Mouse (Mus musculus) cerebellum, adult 9-11 months (tissue): ENCODE measurements around the gene Fcer2a.

Source experiments
- DNase-seq: peaks from one replicate; pipeline ENCODE4 v3.0.0; 2022

Fcer2a gene

DNA sequence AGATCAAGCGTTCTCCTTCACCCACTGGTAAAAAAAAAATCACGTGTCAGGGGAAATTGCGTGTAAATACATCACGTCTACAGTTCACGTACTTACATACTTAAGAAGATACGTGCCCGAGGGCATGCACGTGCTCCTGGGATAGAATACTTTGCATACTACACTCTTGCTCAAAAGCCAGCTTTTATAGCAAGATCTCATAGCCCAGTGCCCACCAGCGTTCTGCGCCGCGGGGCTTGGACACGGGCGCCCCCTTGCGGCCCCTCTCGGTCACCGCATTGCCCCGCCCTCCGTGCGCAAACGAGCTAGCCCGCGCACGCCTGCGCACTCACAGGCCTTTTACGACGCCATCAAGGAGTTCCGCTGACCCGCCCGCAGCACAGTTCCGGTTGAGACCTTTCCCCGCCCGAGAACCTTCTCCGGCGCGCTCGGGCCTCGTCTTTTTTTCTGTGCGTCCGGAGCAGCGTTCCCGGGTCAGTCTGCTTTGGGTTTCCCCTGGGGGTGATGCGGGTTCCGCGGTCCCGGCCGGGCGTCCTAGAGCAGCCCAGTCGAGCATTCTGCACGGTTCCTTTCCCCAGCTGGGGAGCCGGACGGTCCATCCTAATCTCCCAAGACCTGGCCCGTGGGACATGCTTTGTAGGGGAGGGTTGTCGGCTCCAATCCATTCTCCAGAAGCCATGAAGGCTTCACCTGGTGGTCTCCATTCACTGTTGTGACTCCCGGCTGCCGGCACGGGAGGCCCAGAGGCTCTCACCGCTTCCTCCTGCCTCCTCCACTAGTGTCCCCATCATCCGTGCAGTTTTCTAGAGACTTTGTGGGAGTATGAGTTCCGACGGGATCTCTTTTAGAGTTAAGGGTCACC, 17.6 kb downstream of the Fcer2a start, which contains the start of gene Trappc5:
Trappc5 (plus strand) TSS at position 169 of the 862 bp plus-strand sequence.
- DNase-seq, result peak; percentile 95

DNA sequence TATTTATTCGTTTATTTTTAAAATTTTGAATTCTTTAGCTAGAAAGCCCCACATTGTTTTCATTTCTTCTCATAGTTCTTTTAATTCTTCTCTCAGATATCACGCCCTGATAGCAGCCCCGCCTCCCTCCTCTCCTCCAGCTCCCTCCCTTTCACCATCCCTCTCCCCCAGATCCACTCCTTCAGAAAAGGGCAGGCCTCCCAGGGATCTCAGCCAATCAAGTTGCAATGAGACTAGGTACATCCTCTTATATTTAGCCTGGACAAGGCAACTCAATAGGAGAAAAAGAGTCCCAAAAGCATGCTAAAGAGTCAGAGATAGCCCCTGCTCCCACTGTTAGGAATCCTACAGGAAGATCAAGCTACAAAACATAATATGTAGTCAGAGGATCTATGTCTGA, 19.3 kb downstream of the Fcer2a start:
- DNase-seq, result no peak

DNA sequence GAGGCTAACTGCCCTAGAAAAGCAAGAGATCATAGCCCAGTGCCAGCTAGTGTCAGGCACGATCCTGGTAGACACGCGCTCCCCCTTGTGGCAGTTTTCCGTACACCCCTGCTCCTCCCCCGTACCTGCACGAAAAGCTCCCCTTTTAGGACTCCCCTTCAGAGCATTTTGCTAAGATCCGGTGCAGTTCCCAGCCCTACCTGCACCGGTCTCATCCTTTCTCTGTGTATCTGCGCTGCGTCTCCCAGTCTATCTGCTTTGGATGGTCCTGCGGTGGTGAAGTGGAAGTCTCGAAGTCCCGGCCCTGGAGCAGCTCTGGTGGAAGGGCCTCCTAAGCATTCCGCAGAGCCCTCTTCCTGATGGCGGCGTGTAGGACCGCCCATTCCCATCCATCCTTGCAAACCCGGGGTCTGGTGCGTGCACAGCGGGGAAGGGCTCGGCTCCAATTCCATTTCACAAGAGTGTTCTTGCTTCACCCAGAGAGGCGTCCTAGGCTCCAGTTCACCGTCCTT, 21.9 kb downstream of the Fcer2a start, which contains the start of gene Fcor:
Fcor (minus strand) TSS at position 383 of the 512 bp plus-strand sequence.
- peak; percentile 91 for DNase-seq

DNA sequence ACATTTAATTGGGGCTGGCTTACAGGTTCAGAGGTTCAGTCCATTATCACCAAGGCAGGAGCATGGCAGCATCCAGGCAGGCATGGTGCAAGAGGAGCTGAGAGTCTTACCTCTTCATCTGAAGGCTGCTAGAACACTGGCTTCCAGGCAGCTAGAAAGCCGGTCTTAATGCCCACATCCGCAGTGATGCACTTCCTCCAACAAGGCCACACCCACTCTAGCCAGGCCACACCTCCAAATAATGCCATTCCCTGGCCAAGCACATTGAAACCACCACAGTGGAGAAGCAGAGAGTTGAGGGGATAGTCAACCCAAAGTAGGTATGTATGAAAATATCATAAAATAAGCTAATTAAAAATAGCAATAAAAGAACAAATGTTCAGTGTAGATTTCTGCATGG, 23.6 kb downstream of the Fcer2a start:
- no peak for DNase-seq

DNA sequence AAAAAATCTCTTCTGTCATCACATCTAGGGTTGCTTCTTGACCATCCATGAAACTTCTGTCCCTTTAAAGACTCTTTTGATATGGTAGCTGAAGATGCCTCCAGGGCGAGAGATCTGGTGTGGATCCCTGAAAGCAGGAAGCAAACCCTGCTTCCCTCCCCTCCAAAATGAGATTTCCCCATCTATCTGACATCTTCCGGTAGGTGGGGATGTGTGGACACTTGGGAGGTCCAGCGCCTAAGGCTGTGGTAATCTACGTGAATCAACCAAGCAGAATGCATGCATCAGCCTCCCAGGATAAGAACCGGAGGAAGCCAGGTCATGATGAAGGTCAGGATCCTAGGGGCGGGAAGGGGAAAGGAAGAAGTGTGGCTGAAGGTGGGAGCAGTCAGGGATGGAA, 28.5 kb downstream of the Fcer2a start, which contains the start of gene Mcemp1:
Mcemp1 (plus strand) TSS at position 248 of the 400 bp plus-strand sequence.
- DNase-seq, result no peak

DNA sequence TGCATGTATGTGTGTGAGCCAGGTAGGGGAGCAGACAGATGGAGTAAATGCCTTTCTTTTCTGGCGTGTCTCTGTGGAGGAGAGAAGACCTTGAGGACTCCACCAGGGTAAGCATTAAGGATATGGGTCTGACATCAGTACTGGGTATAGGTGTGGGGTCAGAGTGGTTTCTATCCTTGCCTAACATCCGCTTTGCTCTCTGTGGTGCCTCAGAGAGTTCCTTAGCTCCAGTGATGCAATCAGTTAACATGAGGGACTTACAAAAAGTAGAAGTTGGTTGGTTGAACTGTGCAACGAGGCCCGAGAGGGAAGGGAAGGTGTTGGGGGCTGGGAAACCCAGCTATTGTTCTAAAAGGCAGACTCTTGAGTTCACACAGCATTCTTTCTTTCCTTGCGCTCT, 29.6 kb downstream of the Fcer2a start:
- no peak for DNase-seq

DNA sequence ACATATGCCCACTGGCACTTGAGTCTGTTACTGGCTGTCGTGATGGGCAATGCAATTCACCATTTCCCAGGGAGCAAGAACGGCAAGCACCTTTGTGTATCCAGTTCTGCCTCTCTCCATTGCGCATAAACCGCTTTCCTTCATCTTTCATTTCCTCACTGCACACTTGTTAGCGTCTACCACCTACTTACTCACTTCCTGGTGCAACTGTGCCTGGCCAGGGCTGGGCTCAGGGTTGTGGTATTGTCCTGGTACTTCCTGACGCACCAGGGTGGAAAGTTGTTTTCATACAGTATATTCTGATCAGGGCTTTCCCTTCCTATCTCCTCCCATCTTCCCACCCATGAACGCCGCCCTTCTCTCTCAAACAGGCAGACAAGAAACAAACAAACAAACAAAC, 33.1 kb downstream of the Fcer2a start:
- DNase-seq, result no peak

DNA sequence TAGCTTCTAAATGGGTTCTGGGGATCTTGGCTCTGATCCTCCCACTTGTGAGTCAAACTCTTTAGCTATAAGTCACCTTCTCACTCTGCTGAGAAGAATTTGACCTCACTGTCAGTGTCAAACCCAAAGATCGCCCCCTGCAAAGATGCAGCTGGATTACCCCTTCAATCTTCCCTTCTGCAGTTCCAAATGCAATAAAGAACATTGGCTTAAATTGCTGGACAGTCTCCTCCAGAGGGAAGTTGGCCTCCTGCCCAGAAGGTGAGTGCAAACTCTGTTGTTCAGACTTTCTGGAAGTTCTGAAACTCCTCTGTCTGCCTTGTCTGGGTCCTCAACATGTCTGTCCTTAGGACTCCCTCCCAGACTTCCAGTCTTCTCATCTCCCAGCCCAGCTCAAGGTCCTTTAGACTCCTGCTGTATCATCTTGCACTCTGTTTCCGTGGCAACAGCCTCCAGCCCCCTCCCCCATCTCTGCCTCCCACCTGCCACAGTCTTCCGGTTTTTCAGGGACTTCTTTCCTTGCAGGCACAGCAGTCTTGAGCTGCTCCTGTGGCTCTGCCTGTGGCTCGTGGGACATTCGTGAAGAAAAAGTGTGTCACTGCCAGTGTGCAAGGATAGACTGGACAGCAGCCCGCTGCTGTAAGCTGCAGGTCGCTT, 37.1 kb downstream of the Fcer2a start:
- DNase-seq, result no peak

DNA sequence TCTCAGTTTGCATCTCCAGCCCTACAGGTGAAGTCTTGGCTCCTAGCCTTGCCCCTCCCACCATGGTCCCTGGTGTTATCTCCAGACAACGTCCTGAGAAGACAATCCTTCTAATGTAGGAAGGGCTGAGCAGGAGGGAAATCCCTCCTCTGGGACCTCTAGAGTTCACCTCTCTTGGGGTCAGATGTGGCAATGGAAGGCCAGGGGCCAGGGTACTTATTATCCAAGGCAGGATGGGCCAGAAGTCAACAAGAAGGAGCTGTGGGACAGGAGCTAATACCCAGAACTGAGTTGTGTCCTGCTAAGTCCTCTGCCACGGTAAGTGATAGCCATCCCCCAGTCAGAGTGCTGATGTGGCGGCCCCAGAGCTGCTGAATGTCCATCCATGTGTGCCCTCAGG, 38.4 kb downstream of the Fcer2a start, which contains the start of gene Retn:
Retn (plus strand) TSS at position 245 of the 400 bp plus-strand sequence.
- no peak for DNase-seq

DNA sequence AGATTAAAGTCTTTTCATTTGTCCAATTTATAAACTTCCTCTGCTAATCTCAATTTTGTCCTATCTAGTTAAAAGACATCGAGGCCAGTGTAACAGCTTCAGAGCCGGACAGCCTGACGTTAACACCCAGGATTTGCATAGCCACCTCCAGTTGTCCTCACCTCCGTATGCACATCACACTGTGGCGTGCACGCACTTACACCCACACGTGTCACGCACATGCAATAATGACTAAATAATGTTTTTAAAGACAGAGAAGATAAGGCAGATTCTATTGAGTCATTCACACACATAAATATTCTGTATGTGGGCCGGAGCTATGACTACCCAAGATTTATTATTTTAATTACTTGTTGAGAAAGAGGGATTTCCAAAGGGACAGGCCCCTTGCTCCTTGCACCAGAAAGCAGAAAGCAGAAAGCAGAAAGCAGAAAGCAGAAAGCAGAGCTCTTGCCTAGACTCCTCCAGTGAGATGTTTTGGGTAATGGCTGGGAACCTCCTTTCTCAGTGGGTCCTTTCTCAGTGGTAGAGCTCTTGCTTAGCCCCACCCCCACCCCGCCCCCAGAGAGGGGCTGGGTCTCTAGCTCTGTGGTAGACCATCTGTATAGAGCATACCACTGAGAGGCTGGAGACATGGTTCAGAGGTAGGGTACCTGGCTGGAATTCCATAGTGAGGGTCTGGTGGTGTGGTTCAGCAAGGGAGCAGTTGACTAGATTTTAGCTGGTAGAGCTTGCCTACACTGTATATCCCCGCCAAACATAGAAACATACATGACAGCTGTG, 39.1 kb downstream of the Fcer2a start:
- no peak for DNase-seq

DNA sequence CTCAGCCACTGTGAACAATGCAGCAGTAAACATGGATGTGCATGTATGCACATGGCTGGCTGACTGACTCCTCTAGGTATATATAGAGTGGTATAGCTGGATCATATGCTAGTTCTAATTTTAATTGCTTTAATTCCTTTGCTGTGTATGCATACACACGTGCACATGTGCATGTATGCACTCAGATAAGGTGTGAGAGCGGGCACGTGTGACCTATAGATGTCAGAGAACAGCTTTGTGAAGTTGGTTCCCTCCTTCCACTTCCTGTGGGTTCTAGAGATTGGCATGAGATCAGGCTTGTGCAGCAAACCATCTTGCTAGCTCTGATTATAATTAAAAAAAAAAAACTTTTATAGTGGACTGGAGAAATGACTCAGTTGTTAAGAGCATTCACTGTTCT, 41.1 kb downstream of the Fcer2a start:
- DNase-seq, result no peak

DNA sequence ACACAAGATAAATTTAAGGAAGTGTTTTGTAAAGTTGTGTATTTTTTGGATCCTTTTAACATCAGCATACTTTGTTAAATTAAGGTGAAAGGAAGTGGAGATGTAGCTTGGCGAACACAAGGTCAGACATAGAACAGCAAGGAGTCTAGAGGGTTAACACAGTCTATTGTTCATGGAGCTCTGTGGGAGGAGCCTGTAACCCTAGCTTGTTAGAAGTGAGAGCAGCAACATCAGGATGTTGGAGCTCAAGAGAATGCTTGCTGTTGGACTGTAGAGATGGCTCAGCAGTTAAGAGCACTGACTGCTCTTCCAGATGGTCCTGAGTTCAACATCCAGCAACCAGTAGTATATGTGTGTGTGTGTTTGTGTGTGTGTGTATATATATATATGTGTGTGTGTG, 45.0 kb downstream of the Fcer2a start:
- DNase-seq, result no peak

DNA sequence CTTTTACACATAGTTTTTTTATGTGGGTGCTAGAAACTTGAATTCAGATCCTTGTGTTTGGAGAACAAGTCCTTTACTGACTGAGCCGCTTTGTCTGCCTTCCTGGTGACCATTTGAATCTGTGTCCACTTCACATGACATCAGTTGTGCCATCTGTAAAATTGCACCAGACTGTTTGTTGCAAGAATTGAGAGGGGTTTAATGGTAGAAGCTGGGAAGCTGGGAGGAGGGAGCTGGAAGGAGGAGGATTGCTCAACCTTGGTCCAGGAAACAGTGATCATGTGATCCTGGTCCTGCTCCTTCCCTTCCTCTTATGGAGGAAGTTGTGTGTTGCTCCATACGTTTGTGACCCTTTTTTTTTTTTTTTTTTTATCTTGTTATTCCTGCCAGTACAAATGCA, 45.7 kb downstream of the Fcer2a start:
- DNase-seq, result no peak

DNA sequence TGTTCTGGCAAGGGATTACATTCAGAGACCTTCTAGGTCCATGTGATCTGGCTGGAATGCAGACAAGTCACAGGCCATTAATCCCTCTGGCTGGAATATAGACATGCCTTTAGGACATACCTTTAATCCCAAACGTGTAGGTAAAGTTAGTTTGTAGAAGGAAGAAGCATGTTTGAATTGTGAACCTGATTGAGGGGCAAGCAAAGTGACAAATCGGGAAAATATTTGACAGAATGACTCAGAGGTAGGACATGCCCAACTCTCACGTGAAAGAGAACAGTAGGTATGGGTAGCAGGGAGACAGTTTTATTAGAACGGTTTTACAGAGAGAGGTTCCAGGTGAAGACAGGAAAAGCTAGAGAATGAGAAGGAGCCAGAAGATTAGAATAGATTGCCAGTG, 46.4 kb downstream of the Fcer2a start:
- no peak for DNase-seq

DNA sequence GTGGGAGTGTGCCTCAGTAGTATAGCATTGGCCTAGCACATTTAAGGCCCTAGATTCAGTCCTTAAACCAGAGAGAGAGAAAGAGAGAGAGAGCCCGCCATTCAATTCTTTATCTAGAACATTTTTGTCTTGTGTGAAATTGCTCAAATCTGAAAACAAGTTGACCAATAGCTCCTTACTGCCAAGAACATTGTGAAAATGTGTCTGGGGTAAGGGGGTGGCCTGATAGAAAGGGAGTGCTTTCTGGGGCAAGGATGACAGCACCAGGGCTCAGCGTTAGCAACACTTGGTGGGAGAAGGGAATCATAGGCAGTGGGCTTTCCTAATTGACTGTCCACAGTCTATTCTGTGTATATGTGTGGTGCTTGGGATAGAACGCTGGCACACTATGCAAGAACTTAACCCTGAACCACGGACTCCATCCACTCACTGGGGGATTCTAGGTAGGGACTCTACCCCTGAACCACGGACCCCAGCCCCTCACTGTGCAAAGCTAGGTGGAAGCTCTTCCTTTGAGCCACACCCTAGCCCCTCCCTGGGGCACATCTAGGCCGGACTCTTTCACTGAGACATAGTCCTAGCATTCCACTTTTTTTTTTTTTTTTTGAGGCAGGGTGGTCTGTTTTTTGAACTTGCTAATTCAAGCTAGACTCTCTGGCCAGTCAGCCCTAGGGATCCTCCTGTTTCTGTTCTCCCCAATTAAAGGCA, 47.0 kb downstream of the Fcer2a start:
- DNase-seq, result no peak

DNA sequence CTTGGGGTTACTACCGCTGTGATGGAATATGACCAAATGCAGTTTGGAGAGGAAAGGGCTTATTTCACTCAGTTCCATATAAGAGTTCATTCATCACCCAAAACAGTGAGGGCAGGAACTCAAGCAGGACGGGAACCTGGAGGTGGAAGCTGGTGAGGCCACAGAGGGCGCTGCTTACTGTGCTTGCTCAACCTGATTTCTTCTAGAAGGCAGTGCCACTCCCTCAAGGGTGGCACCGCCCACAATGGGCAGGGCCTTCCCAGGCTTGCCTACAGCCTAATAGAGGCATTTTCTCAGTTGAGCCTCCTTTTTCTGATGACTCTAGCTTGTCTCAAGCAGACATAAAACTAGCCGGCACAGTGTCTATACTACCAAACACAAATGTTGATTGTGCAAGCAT, 48.2 kb downstream of the Fcer2a start:
- peak; percentile 35 for DNase-seq
